Mouse (Mus musculus) urinary bladder, adult 18-20 months (tissue): ENCODE data around the gene Ccdc63.
"Not testable (repeated sequence)": the region's sequence is repeated elsewhere in the genome, so short reads cannot be mapped to it uniquely, and the experiment has no call there.

Experiments
- DNase-seq, 2 experiments: peaks; one replicate each; pipeline ENCODE4 v3.0.0; 2022; ENCODE audit warnings: low spot score in 2 of 2, mixed read lengths in 2 of 2

Ccdc63 gene

DNA sequence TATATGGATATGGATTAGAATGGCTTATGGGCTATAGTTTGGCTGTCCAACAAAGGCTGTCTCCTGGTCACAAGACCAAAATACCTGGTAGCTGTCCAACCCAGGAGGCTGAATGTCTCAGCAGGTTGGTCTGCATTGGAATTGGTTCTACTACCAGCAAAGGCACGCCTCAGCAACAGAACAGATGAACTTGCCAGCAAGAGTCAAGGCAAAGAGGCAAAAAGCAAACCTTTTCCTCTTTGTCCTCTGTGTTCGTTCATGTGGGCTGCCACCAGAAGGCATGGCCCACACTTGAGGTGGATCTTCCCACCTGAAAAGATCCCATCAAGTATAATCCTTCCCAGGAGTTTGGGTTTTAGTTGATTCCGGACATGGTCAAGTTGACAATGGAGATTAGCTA, at the start of gene Ccdc63:
Gene Ccdc63 (minus strand): TSS at position 101 of the 400 bp plus-strand sequence.
- no peak for DNase-seq

DNA sequence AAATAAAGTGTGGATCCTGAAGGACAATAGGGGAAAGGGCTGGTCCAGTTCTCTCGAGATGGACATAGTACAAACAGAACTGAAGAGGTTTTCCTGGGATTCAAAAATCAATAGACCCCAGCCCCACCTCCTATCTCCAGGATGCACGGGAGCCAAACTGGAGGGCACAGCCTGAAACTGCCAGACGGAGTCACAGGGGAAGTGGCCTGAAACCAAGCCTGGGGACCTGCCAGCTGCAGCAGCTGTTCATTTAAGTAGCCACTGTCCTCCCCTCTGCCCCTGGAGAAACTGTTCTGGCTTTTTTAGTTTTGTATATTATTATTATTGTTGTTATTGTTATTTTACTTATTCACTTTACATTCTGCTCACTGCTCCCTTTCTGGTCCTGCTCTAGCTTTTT, 48.5 kb upstream of the Ccdc63 start:
- no peak for DNase-seq

DNA sequence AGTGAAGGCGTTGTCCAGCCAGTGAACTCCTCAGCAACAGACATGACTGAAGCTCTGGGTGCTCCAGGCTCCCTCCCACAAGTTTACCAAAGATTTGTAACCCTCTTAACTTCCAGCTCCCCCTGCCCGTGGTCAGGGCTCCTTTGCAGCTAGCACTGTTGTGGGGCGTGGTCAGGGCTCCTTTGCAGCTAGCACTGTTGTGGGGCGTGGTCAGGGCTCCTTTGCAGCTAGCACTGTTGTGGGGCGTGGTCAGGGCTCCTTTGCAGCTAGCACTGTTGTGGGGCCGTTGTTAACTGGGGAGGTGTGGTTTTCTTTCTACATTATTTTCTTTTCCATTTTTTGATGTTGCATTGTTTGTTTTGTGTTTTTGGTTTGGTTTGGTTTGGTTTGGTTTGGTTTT, 44.2 kb upstream of the Ccdc63 start:
- not testable (repeated sequence) for DNase-seq

DNA sequence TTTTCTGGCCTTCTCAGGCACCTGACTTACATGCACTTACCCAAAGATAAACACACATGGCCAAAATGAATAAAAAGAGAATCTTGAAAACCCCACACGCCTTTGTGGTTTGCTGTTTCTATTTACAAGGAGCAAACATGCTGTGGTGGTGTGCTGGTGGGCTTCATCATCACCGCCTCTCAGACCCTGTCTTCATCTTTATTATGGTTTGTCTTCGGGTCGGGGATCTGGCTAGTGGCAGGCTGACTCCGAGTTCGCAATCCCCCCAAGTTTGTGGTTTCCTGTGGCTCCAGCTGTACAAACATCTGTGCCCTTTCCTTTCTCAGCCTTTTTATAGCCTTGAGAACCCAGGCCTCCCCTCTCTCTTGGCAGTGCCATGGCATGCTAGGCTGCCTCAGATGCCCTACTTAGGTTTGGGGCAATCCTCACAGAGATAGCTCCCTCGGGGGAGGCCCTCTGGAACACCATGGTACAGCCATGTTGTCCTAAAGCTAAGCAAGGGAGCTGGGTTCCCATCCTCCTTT, 43.7 kb upstream of the Ccdc63 start:
- no peak for DNase-seq

DNA sequence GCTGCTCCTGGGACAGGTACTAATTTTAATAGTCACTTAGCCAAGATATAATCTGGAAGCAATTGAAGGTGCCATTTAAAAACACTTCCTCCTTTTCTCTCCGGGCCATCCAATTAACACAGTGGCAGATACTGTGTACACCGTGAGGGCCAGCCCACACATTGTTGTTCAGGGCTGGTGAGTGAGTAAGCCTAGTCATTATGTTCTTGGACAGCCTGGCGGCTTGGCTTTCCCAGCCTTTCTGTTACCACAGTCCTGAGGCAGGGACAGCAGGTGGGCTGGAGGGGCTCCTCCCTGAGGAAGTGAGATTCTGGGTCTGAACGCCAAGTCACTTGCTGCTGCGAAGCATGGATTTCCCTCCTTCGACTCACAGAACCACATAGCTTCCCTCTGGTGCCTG, 39.0 kb upstream of the Ccdc63 start:
- no peak for DNase-seq

DNA sequence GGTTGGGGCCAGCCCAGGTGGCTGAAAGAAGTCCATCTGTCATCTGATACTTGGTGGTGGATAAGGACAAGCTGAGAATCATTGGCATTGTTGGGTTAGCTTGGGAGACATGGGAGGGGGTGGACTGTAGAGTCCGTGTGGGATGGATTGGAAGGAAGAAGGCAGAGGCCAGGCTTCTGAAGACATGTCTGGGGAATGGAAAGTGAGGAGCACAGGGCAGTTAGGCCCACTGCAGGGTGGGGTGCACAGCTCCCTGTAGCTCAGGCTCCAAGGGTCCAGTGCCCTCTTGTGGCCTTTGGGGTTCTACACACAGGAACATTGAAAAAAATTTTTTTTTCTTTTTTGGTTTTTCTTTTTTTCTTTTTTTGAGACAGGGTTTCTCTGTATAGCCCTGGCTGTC, 35.8 kb upstream of the Ccdc63 start:
- DNase-seq = no peak

DNA sequence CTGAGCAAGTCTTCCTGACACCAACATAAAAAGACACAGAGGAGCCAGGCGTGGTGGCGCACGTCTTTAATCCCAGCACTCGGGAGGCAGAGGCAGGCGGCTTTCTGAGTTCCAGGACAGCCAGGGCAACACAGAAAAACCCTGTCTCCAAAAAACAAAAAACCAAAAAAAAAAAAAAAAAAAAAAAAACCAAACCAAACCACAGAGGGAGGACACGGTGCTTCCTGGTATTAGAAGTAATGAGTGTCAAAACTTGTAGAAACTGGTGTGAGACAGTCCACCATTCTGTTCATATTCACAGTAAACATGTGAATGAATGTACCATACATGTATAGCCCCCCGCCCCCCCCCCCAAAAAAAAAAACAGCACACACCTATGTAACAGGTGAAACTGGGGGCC, 35.3 kb upstream of the Ccdc63 start:
- DNase-seq = no peak

DNA sequence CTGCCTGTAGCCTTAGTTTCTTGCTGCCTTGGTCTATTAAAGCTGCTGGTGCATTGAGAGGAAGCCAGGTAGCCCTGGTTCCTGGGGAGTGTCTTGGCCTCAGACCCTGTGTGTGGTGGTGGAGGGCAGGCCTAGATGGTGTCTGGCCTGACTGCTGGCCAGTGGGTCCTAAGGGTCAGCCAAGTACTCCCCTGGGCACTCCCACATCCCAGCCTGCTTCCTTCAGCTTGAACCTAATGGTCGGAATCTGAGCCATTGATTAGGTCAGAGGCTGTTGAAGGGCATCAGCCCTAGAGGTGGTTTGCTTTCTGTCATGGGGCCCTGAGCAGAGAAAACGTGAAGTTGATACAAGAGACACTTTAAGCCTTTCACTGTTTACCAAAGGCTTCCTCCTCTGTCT, 34.8 kb upstream of the Ccdc63 start:
- no peak for DNase-seq

DNA sequence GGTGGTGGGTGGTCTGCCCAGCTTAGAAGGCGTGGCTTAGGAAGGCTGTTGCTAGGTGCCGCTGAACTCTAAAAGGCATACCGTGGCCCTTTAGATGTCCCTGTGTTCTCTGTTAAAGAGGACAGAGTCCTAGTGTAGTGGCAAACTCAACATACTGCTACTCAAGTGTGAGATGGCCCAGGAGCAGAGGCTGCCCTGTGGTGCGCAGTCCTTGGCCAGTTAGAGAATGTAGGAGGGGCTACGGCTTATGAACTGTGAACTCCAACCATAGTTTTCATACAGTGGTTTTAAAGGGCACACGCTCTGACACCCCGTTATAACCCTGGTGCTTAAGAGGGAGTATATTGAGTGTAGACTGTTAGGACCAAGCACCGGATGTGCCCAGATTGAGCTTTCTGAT, 30.4 kb upstream of the Ccdc63 start:
- no peak for DNase-seq

DNA sequence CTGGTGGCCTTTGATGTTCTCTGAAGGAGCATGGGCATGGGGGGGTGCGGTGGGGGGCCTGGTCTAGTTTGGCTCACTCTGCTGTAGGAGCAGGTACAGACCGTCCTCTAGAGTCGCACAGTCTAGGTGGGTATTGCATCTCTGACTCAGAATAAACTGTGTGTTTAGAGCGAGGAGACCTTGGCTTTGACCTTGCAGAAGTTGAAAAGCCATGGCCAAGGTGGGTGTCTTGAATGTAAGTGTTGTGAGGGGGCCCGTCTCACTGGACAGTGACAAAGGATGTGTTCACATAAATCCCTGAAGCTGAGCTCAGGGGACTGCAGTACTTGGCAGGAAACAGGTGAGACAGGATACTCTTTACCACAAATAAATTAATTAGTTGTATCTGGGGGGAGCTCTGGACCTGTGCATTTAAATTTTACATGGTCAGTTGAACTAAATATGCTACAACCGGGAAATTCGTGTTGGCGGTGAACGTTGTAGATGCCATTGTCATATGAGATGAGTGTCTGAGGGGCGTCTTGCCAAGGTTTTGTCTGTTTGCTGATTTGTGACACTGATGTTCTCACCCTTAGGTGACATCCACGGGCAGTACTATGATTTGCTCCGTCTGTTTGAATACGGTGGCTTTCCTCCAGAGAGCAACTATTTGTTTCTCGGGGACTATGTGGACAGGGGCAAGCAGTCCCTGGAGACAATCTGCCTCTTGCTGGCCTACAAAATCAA, 27.9 kb upstream of the Ccdc63 start:
- no peak for DNase-seq

DNA sequence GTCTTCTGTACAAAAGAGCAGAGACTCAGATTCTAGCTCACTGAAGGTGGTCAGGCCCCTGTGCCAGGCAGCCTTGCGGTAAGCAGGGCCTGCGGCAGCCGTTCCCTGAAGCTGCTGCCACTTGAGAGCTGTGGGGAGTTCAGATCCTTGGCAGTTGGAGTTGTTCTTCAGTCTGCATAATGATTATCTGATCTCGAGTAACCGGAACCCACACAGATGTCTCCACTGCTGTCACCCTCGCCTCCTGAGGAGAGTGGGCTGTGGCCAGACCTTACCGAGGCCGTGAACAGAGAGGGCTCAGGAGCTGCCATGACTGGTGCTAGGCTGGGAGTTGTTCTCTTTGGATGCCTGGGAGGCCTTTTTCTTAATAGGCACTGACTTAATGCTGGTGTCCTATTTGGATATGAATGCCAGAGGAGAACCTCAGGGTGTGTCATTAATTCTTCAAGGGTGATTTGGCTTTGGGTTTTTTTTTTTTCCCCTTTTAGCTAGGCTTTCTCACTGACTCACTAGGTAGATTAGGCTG, 26.1 kb upstream of the Ccdc63 start:
- DNase-seq = no peak

DNA sequence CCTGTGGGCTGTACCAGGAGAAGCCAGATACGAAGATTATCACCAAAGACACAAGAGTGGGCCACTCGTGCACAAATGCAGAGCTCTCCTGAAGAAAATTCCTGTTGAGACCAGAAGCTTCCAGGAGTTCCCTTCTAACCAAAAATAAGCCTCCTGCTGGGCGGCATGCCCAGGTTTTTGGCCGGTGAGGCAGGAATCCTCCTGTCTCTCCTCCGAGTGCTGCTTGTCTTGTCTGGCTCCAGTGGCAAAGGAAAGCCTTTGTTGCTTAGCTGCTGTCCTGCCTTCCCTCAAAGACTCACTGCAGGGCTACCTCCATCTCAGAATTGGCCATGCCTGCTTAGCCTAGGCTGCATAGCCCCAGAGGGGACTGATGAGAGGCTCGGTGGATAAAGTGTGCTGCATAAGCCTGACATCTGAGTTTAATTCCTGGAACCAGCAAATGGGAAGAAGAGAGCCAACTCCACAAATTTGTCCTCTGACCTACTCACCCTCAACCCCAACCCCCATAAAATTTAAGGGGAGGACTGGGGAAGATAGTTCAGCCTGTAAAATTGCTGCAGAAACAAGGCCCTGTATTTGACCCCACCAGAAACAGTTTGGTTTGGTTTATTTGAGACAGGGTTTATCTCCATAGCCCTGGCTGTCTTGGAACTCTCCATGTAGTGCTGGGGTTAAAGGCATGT, 24.8 kb upstream of the Ccdc63 start:
- DNase-seq = no peak

DNA sequence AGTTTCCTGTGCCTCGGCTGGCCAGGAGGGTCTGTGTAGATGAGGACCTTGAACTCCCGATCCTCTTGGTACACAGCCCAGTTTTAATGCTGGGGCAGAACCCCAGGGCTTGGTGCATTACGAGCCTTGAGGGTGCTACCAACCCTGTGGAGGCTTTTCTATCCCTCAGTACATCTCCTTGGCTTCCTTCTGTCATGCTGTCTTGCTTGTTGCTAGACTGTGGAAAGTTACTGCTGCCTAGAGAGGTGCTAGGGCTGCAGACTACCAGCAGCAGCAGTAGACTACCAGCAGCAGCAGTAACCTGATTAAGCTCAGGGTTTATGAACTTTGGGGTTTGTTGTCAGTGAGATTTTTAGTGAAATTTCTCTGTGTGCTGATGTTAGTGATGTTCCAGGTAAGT, 23.4 kb upstream of the Ccdc63 start:
- no peak for DNase-seq

DNA sequence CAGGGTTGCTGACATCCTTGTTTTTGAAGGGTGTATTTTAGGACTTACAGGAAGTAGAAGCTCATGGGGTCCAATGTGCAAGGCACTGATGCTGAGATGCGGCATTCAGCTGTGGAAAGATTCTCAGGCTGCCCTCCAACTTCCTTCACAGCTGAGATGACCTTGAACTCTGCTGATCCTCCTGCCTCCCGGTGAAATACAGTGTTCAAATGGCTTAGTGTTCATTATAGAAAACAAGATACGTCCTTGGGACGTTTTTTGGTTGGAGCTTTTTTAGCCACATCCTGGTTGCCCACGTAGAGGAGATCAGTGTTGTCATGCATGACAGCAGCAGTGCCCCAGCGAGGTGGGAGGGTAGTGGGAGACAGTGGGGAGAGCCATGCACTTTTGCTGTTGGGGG, 22.6 kb upstream of the Ccdc63 start:
- no peak for DNase-seq

DNA sequence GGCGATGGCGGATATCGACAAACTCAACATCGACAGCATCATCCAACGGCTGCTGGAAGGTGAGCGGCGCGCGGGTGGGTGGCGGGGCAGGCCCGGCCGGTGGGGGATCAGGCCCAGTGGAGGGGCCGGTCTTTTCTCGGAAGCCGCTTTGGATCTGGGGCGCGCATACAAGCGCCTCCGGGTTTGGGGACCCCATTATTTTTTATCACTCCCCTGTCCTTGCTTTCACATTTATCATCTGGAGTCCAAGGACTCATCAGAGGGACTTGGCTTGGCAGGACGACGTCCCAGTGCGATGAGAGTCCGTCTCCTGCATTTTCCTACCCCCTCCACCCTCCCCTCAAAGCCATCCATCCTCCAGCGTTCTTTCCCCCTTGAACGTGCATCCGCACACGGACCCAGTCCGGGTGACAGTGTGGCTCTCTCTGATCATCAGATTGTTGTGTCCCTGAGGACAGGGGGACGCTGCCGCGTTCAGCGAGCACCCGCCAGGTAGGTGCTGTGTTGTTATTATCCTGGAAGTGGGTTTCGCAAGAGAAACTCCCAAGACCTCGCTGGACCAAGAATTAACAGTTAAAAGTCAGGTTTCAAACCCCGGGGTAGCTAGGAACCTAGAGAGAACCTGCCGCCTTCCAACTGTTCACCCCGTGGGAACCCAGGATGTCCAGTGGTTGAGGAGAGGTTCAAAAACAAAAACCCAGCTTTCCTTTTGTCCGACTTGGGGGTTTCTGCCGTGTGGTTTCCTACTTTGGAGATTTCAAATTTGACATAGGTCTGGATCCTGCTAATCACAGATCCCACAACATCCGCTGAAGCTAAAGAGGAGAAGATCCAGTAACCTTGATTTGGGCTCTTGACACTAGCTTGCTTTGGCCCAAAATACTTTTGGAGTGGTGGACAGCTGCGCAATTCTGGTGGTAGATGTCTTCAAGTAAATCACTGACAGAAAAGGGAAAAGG, 18.2 kb upstream of the Ccdc63 start:
- no peak for DNase-seq

DNA sequence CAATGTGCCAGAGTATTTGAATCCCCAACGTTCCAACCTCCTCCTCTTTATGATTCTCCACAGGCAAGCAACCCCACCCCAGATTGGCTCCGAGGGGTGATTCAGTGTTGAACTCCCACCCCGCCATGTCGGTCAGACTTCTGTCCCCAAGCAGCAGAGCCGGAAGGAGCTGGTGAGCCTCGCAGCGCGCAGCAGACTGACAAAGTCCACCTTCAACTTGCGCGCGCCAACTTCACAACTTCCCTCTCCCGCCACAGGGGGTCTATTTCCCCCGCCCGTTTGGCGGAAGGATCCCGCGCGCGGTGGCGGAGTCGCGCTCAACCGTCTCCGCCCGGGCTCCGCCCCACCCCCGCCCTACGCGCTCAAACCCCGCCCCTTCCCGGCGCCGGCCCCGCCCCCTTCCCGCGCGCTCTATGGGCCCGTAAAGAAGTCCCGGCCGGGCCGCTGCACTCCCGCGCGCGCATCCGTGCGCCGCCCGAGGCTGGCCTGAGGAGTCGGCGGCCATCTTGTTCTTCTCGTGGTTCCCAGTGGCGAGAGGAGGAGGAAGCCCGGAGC, 17.3 kb upstream of the Ccdc63 start, which contains the start of gene Ppp1cc:
Gene Ppp1cc (plus strand): TSS at position 452 of the 555 bp plus-strand sequence.
- peak; percentile 78 to 85 for DNase-seq

DNA sequence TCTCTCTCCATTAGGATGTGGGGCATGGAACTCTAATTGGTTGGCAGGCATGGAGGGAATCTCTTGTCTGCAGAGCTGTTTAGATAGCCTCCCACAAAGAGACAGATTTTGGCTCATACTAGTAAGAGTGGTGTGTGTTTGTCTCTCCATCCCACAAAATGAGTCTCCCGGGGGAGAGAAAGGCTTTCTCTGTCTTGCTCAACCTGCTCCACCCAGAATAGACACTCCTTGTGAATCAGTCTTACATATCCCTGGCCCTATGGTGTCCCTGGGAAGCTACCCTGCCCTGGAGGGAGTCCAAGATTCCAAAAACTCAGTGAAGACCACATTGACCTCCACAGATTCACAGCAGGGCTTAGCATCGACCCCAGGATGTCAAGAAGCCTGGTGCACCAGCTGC, 15.9 kb upstream of the Ccdc63 start:
- no peak for DNase-seq

DNA sequence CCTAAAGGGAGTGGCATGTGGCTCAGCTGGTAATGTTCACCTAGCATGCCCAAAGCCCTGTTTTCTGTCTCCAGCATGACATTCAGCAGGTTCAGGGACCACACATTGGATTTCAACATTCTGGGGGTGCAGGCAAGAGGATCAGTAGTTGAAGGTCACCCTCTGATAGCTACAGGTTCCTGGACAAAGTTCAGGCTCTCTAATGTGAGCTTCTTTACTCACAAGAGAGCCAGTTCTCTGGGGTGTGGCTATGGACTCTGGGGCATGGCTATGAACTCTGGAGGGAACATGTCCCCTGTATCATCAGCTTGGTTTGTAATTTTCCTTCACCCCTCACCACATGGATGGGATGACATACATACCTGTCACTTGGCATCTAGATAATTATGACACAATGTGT, 15.0 kb upstream of the Ccdc63 start:
- no peak for DNase-seq

DNA sequence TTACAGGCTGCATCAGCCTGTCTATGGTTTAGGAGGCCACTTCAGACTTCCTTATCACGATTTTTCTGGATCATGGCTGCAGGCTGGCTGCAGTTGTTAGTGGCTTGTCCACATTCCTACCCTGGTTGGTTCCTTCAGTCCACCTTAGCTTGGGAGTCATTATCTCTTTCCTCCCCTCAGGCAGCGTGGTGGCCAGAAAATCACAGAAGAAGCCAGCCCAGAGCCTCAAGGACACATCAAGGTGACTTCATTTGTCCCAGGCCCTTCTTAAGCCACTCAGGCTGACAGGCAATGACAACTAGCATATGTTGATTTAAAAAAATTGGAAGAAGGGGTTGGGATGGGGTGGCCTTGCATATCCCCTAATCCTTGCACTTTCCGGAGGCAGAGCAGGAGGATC, 14.2 kb upstream of the Ccdc63 start:
- DNase-seq = no peak

DNA sequence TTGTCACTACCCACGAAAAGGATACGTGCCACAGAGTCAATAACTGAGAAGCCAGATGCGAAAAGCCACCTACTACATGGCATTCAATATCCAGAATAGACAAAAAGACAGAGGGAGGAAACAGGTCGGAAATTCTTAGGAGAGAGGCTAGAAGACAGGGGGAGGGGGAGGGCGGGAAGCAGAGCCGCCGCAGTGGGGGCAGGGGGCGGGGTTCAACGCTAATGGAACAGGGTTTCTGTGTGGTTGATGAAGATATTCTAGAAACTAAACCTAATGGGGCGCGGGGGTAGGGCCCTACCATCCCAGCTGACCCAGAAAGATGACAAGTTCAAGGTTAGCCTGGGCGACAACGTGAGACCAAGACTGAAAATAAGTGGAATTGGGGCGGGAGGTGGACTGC, 13.4 kb upstream of the Ccdc63 start:
- no peak for DNase-seq

DNA sequence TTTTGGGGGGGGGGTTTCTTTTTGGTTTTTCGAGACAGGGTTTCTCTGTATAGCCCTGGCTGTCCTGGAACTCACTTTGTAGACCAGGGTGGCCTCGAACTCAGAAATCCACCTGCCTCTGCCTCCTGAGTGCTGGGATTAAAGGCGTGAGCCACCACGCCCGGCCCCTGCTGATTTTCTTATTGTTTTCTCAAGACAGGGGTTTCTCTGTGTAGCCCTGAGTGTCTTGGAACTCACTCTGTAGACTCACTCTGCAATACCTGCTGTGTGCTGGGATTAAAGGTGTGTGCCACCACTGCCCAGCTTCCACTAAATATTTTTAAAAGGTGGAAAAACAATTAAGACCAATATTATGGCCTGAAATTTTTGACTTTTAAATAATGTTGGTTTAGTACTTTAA, 11.9 kb upstream of the Ccdc63 start:
- not testable (repeated sequence) for DNase-seq

DNA sequence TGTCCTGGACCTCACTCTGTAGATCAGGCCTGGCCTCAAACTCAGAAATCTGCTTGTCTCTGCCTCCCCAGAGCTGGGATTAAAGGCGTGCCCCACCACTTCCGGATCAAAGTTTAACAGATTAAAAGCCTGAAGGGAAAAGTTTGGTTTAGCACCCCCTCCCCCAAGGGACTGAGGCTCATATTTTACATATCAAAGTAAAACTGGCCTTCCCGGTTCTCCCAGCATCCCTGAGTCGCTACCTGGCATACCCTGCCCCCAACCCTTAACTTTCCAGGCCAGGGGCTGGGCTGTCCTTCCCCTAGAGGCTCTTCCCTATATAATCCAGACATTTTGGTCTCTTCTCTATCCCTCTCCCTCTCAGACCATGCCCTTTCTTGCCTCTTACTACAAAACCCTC, 8.6 kb upstream of the Ccdc63 start:
- DNase-seq = no peak
